Mouse (Mus musculus) right cerebral cortex, adult 2 months (tissue): ENCODE results near the gene Polr2h.

Source experiments
- DNase-seq, 2 experiments: peaks; one replicate each; pipeline ENCODE4 v3.0.0; 2021 to 2022; ENCODE audit warnings: low spot score in 2 of 2

Gene Polr2h

GRCm38 (mm10) chr16:20722736-20723135, 5.3 kb downstream of the Polr2h start:
- no peak for DNase-seq

GRCm38 (mm10) chr16:20723247-20723646, 5.8 kb downstream of the Polr2h start:
- no peak for DNase-seq

GRCm38 (mm10) chr16:20724338-20724748, 6.9 kb downstream of the Polr2h start:
- DNase-seq = peak in 1 of 2 experiments; percentile 44

- DNase-seq = no peak
Measured at GRCm38 (mm10) chr16:20725321-20725720, 7.9 kb downstream of the Polr2h start.

- DNase-seq = no peak
Measured at GRCm38 (mm10) chr16:20725750-20726149, 8.3 kb downstream of the Polr2h start.

GRCm38 (mm10) chr16:20726384-20726783, 8.9 kb downstream of the Polr2h start:
- no peak for DNase-seq

- DNase-seq = no peak
Measured at GRCm38 (mm10) chr16:20730293-20730711, 12.8 kb downstream of the Polr2h start.

- DNase-seq = peak; percentile 54 to 63
Measured at GRCm38 (mm10) chr16:20731688-20732087, 14.2 kb downstream of the Polr2h start.

- DNase-seq = peak; percentile 29 to 33
Measured at GRCm38 (mm10) chr16:20732251-20732924, 14.9 kb downstream of the Polr2h start.

- DNase-seq = peak; percentile 56 to 59
Measured at GRCm38 (mm10) chr16:20732925-20733730, 15.7 kb downstream of the Polr2h start, which contains the start of gene Chrd. TSS of gene Chrd (plus strand) at chr16:20733127.

- no peak for DNase-seq
Measured at GRCm38 (mm10) chr16:20733731-20734730, 16.6 kb downstream of the Polr2h start, which contains the start of gene Thpo. TSS of gene Thpo (minus strand) at chr16:20734511.

GRCm38 (mm10) chr16:20735651-20736050, 18.2 kb downstream of the Polr2h start:
- no peak for DNase-seq

GRCm38 (mm10) chr16:20736168-20736567, 18.7 kb downstream of the Polr2h start:
- no peak for DNase-seq

- no peak for DNase-seq
Measured at GRCm38 (mm10) chr16:20736823-20737222, 19.4 kb downstream of the Polr2h start.

- DNase-seq = no peak
Measured at GRCm38 (mm10) chr16:20739845-20740244, 22.4 kb downstream of the Polr2h start.

- DNase-seq = peak; percentile 69 to 74
Measured at GRCm38 (mm10) chr16:20746641-20747040, 29.2 kb downstream of the Polr2h start.

GRCm38 (mm10) chr16:20750518-20750917, 33.1 kb downstream of the Polr2h start:
- peak; percentile 28 to 37 for DNase-seq

- DNase-seq = no peak
Measured at GRCm38 (mm10) chr16:20756052-20756451, 38.6 kb downstream of the Polr2h start.

- no peak for DNase-seq
Measured at GRCm38 (mm10) chr16:20757385-20757784, 39.9 kb downstream of the Polr2h start.

GRCm38 (mm10) chr16:20761681-20762080, 44.2 kb downstream of the Polr2h start:
- peak in 1 of 2 experiments; percentile 63 for DNase-seq

GRCm38 (mm10) chr16:20765244-20765643, 47.8 kb downstream of the Polr2h start:
- no peak for DNase-seq
